Mouse (Mus musculus) megakaryocyte, embryonic 14.5 days (primary cell): ENCODE measurements around the gene Ddx42.

Source experiments
- FLI1 ChIP-seq: IDR thresholded peaks from 2 replicates; pipeline ENCODE4 v1.6.1; 2012; ENCODE audit warnings: low read length, inconsistent platforms, mixed read lengths
- GATA1 ChIP-seq: IDR thresholded peaks from 3 replicates; pipeline ENCODE4 v1.6.1; 2012; ENCODE audit warnings: mixed read lengths, low read length, inconsistent platforms, borderline replicate concordance

- no peak for TF ChIP-seq GATA1
- TF ChIP-seq FLI1: no peak
Observed at GRCm38 (mm10) chr11:106201337-106202122, 15.2 kb upstream of the Ddx42 start.
